Mouse (Mus musculus) erythroblast, embryonic 14.5 days (primary cell): ENCODE measurements around the gene Gm9789.

ENCODE experiments used
- GATA1 ChIP-seq: IDR thresholded peaks from 2 replicates; pipeline ENCODE4 v1.6.1; 2012; ENCODE audit warnings: low read length, inconsistent platforms, mixed read lengths
- TAL1 ChIP-seq: IDR thresholded peaks from 3 replicates; pipeline ENCODE4 v1.6.1; 2012; ENCODE audit warnings: low read length, inconsistent platforms, mixed read lengths

DNA sequence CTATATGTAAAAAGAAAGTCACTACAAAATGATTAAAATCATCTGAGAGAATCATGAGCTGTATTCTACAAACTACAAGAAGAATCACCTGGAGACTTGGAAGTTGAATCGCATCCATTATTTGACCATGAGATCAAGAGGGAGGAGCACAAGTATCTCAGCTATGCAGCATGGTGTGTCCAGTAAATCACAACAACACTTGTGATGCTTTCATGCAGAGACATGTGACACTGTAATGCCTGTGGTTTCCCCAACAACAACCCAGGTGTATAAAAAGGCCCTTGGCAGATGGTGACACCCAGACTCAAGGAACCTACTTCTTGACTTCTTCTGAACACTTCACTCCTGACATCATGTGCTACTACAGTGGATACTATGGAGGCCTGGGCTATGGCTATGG lies 7.0 kb upstream of the Gm9789 start, which contains the start of gene Gm10061:
- no peak for TF ChIP-seq GATA1
- no peak for TF ChIP-seq TAL1
